Mouse (Mus musculus): Measurements from ENCODE around the gene Cnot8. TPM values are rescaled to one million over a fixed set of nuclear protein-coding genes. Genes with fewer than 3 reads are reported as not detected.

Gene Cnot8
- total RNA-seq, 2 experiments from 2014 or later = 48.2 to 50.3 TPM

- no peak for DNase-seq (ENCODE audit: low spot score in 2 of 2)
Observed at GRCm38 (mm10) chr11:58102581-58103343, 1.2 kb upstream of the Cnot8 start.

GRCm38 (mm10) chr11:58103344-58103653, 654 bp upstream of the Cnot8 start:
- DNase-seq (ENCODE audit: low spot score in 2 of 2) = no peak

- peak; percentile 46 to 58 for DNase-seq (ENCODE audit: low spot score in 2 of 2)
Observed at GRCm38 (mm10) chr11:58104351-58104791, 418 bp downstream of the Cnot8 start.

DNA sequence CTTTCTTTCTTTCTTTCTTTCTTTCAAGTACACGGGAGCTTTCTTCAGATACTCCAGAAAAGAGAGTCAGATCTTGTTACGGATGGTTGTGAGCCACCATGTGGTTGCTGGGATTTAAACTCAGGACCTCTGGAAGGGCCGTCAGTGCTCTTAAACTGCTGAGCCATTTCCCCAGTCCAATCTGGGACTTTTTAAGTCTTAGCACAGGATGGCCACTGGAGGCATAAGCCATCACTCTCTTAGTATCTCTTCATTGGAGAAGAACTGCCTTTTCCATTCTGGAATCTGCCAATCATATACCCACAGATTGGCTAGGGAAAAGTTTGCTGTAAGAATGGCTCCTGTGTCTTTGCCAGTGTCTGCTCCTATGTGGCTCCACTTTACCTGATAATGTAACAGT, 3.1 kb downstream of the Cnot8 start:
- DNase-seq (ENCODE audit: low spot score in 2 of 2) = no peak

- no peak for DNase-seq (ENCODE audit: low spot score in 2 of 2)
Observed at GRCm38 (mm10) chr11:58107664-58108337, 3.8 kb downstream of the Cnot8 start.

- DNase-seq (ENCODE audit: low spot score in 2 of 2) = no peak
Observed at GRCm38 (mm10) chr11:58116560-58116959, 12.6 kb downstream of the Cnot8 start.

DNA sequence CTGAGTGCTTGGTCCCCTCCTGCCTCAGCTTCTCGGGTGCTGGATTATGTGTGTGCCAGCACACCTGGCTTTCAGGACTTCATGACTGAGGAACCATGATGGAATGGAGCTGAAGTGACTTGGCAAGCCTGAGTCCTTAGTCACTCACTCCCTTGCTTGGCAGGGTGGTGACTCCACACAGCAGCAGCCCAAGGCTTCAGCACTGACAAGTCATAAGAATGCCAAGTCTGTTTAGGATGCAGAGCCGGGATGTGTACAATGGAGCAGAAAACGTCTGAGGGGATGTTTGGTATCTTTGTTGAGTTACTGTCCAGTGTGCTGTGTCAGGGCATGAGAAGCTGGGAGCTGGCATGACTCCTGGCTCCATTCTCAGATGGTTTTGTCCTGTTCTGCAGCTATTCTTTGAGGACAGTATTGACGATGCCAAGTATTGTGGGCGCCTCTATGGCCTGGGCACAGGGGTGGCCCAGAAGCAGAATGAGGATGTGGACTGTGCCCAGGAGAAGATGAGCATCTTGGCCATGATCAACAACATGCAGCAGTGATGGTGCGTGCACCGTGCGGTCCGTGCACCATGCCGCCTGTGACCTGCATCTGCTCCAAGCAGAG, 13.2 kb downstream of the Cnot8 start:
- no peak for DNase-seq (ENCODE audit: low spot score in 2 of 2)

- DNase-seq (ENCODE audit: low spot score in 2 of 2) = no peak
Observed at GRCm38 (mm10) chr11:58120655-58121054, 16.7 kb downstream of the Cnot8 start.

GRCm38 (mm10) chr11:58121351-58121750, 17.4 kb downstream of the Cnot8 start:
- DNase-seq (ENCODE audit: low spot score in 2 of 2) = no peak

DNA sequence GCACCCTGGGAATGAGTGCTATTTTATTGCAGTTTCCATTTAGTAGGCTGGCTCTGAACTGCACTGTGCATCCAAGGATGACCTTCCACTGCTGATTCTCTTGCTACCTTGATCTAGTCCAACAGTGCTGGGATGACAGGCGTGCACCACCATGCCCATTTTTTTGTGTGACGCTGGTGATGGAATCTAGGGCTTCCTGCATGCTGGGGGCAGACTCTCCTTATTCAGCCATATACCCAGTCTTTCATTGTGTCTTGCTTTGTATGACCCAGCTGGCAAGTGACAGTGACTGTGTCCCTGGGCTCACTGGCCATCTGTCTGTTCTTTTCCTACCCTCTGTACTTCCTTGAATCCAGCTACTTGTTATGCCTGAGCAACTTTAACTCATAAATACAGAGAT, 19.8 kb downstream of the Cnot8 start:
- no peak for DNase-seq (ENCODE audit: low spot score in 2 of 2)

GRCm38 (mm10) chr11:58125021-58125420, 21.1 kb downstream of the Cnot8 start:
- DNase-seq (ENCODE audit: low spot score in 2 of 2) = no peak

GRCm38 (mm10) chr11:58126397-58127160, 22.6 kb downstream of the Cnot8 start:
- DNase-seq (ENCODE audit: low spot score in 2 of 2) = peak in 1 of 2 experiments; percentile 34

DNA sequence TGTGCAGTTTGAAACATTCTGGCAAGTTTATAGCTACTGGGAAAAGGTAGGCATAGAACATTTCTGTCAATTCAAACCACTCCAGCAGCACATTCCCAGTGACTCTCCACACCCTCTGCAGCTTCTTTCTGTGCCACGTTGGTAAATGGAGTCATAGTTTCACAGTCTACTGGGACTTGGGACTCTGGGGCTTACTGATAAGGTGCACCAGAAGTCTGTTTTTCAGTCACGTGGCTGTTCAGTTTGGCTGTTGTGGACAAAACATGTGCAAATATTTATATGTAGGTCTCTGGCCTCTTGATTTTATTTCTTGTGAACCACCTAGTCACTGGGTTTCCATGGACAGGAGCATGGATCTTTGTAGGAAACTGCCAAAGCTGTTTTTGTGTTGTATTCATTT, 23.6 kb downstream of the Cnot8 start:
- no peak for DNase-seq (ENCODE audit: low spot score in 2 of 2)

- no peak for DNase-seq (ENCODE audit: low spot score in 2 of 2)
Observed at GRCm38 (mm10) chr11:58129302-58129843, 25.4 kb downstream of the Cnot8 start.

- DNase-seq (ENCODE audit: low spot score in 2 of 2) = no peak
Observed at GRCm38 (mm10) chr11:58132026-58132425, 28.1 kb downstream of the Cnot8 start.

- no peak for DNase-seq (ENCODE audit: low spot score in 2 of 2)
Observed at GRCm38 (mm10) chr11:58134869-58135268, 30.9 kb downstream of the Cnot8 start.

DNA sequence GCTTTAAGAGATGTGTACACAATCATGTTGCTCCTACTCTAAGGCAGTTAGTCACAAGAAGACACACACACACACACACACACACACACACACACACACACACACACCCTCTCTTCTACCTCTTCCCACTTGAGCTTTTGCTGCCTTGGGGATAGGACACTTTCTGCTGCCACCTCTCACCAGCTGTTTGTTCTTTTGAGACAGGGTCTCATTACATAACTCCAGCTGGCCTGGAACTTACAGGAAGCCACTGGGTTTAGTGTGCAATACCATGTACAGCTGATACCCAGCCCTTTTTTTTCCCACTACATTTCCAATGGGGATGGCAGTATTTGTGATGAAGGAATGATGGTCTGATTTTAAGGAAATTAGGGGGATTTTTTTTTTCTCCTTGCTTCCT, 31.3 kb downstream of the Cnot8 start:
- no peak for DNase-seq (ENCODE audit: low spot score in 2 of 2)

GRCm38 (mm10) chr11:58136677-58137076, 32.7 kb downstream of the Cnot8 start:
- no peak for DNase-seq (ENCODE audit: low spot score in 2 of 2)

GRCm38 (mm10) chr11:58138821-58139220, 34.9 kb downstream of the Cnot8 start:
- no peak for DNase-seq (ENCODE audit: low spot score in 2 of 2)

- DNase-seq (ENCODE audit: low spot score in 2 of 2) = no peak
Observed at GRCm38 (mm10) chr11:58139466-58139865, 35.5 kb downstream of the Cnot8 start.

GRCm38 (mm10) chr11:58143704-58144426, 39.9 kb downstream of the Cnot8 start:
- peak; percentile 14 to 31 for DNase-seq (ENCODE audit: low spot score in 2 of 2)
